Comparison of ENCODE assay signal across 15 mouse cellular contexts in genomic region chr12:28482483-28483160, GRCm38 (mm10).
"Had no signal": no experiment of that assay in that cellular context is flagged by ENCODE, and none has a peak within 500 bp of the region (broad histone marks: within the 10 kb centered on the region; RNA-seq: fewer than 3 reads in every experiment).

No protein-coding gene starts in this region.

- ATAC-seq: intestine, postnatal 0 days; liver, embryonic 12.5 days had no signal

- DNase-seq: kidney, adult 2 months; kidney, postnatal 25 days; layer of hippocampus, adult 9-11 months; layer of hippocampus, postnatal 36 days; liver; lung, adult 18-20 months; lung, postnatal 10 days; lung, postnatal 36 days; midbrain, embryonic 14.5 days; retina, postnatal 1 day; thymus, adult 2 months; thymus, postnatal 14 days; thymus, postnatal 4 days had no signal
